Mouse (Mus musculus) left cerebral cortex, adult 18-20 months (tissue): ENCODE data around the gene Lgals9. TPM values are rescaled to one million over a fixed set of nuclear protein-coding genes. Genes with fewer than 3 reads are reported as not detected.

Experiments
- DNase-seq, 2 experiments: peaks; one replicate each; pipeline ENCODE4 v3.0.0; 2021 to 2022; ENCODE audit warnings: low spot score in 2 of 2, mixed read lengths in 1 of 2
- long read RNA-seq, 2 experiments: library from polyadenylated mRNA; stranded (forward); transcript quantifications; one replicate each; pipeline ENCODE4 v2.0.0; 2021
- total RNA-seq, 2 experiments: library from RNA; stranded (reverse); gene quantifications; 2 replicates each; pipeline ENCODE4 v1.2.3; 2021

Lgals9 gene
- total RNA-seq: 1 to 10 TPM; 4.6 to 5.1 TPM
- long read RNA-seq, experiment 1, partial matches to known transcripts: 1 of 5 reads
- long read RNA-seq, experiment 1, other reads (novel, unspliced or antisense): 1 of 5 reads
- long read RNA-seq, experiment 2, transcript Lgals9-202 (10 exons, 1,520 nt): major isoform, 5 of 6 reads
- long read RNA-seq, experiment 2, partial matches to known transcripts: 0 of 6 reads
- long read RNA-seq, experiment 2, other reads (novel, unspliced or antisense): 1 of 6 reads

DNA sequence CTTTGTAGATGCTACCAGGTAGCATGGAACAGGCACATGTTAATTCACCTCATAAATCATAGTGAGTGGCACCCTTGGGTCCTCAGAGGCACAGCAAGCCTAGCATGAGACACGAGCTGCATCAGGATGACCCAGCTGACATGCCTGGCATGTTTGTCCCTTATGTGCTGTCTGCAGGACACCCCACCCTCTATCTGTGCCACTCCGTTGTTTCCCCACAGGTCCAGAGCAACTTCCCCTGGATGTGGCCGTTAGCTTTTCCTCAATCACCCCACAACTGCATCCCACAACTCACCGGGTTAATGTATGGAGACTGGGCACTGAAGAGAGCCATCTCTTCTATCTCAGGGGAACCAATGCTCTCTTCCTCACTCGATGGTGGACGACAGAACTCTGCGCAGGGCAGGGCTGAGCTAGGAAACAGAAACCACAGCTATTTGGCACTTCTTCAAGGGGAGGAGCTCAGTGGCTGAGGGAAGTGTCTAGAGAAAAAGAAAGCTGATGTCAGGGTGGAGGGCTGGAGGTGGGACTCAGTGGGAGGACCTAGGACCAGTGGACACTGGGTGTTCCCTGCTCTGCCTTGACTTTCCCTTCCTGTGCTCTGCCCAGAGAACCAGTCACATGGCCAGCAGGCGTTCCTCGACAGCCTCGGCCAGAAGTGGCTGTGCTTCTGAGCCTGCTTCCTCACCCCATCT lies at the start of gene Lgals9:
Lgals9 (minus strand) TSS at position 464 of the 695 bp plus-strand sequence.
- DNase-seq: no peak

DNA sequence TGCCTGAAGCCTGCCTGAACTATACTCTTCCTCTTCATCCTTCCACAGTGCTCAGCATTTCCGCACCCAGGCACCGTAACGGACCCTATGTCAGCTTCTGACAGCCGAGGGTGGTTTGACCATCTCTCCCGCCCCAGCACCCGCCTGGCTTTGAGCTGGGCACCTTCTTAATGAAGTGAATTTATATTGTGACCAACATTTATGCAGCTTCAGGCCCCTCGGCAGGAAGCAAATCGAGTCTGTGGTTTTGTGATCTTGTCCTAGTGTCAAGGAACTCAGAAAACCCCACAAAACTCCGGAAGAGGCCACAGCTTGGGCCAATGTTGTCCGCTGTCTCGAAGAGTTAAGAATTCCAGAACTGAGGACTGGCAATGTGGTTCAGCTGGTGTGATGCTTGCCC lies 48.9 kb upstream of the Lgals9 start:
- DNase-seq: no peak

DNA sequence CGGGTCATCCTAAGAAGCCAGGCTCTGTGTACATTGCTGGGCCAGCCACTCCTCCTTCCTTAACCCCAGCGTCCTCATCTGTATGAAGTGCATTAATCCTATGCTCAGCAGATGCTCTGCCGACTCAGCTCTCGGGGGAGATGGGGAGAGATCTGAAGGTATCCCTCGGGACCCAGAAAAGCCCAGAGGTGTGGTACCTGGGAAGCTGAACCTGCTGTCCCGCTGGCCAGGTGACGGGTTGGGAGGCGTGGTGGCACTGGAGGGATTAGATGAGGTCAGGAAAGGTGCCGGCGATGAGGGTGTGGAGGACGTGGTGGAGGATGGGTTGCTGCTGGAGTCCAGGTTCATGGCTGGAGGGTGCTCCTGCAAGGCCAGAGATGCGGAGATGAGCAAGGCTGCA lies 48.3 kb upstream of the Lgals9 start:
- no peak for DNase-seq

DNA sequence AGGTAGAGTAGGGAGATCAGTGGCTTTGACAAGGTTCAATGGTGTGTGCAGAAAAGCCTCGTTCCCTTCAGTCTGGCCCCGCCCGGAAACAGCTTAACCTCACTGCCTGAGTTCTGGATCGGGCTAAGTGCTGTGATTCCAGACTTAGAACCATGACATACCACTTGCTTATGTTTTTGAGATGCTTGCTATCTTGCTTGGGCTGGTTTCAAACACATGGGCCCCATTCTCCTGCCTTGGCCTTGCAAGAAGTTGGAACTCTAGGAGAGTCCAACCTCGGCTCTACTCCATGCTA lies 46.7 kb upstream of the Lgals9 start:
- no peak for DNase-seq

DNA sequence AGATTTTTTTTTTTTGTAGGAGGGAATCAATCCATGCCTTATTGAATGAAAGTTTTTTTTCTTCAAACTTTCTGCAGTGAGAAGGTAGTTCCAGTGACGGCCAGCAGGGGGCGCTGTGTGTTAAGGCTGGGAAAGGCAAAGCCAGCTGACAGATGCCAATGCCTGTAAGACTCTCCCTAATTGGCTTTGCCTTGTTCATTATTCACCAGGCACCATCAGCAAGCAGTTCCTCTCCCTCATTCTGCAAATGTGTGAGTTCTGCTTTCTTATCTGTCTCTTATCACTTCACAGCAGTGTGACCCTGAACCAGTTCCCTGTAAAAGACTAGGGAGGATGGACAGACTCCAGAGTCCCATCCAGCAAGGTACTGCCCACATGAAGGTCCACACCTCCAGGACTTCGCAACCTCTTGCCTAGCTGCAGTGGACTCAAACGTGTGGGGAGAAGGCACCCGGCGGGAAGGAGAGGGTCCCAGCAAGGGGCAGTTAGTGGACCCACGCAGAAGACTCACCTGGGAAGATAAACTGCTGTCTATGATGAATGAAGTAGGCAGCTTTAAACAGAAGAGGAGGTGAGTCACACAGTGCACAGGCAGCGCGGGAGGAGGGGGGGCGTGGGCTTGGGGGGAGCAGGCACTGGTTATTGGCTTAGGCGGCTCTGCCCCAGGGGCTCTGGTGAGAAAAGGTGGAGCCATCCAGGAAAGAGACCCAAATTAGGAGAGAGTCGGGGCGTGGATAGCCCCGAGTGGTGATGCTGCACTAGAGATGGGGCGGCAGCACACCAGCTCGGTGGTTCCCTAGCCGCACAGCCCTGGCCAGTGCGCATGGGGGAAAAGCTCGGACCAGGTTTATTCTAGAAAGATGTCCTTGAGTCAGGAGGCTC lies 46.1 kb upstream of the Lgals9 start:
- DNase-seq: peak; percentile 76 to 94

DNA sequence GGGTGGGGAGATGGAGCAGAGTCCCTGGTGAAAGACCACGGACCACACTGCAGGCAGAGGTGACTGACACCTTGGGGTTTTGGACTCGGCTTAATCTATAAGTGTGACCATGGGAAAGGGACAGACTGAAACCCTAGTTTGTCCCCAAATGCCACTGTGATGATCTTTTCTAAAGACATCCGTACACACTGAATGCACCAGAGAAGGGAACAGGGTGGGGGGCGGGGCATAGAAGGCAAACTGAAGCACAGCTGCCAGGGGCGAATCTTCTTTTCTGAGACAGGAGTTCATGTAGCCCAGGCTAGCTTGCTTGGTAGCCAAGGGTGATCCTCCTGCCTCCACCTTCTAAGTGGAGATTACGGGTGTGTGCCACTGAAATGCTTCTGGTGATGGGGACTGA lies 39.0 kb upstream of the Lgals9 start:
- DNase-seq: no peak

DNA sequence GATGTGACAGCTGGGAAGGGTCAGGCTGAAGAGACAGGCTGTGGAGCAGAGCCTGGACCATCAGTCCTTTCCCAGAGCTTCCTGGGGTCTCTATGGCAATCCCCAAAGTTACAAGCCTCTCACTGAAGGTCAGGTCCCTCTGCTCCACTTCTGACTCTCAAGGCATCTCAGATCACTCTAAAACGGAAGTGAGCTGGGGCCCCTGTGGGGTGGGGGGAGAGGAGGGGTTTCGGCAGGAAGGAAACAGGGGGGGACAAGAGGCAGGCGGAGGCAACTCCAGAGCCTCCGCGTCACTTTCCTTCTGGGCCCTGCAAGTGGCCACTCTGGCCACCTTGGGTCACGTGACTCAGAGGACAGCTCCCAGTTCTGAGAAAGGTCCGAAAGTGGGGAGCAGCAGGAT lies 38.6 kb upstream of the Lgals9 start:
- no peak for DNase-seq

DNA sequence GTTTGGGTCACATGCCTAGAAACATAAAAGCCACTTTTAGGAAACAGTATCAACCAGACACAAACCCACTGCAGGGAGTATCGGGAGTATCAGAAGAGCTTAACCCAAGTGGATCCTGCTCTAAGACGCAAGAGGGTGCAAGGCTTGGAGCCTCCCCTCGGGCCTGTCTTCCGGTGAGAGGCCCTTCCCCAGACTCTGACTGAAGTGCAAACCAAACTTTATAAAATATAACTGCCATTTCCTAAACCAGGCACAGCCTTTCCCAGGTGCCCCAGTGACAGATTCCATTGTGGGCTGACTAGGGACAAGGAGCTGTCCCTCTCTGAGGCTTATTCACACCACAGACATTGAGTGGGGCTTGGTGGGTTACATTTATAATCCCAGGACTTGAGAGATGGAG lies 38.1 kb upstream of the Lgals9 start:
- no peak for DNase-seq

DNA sequence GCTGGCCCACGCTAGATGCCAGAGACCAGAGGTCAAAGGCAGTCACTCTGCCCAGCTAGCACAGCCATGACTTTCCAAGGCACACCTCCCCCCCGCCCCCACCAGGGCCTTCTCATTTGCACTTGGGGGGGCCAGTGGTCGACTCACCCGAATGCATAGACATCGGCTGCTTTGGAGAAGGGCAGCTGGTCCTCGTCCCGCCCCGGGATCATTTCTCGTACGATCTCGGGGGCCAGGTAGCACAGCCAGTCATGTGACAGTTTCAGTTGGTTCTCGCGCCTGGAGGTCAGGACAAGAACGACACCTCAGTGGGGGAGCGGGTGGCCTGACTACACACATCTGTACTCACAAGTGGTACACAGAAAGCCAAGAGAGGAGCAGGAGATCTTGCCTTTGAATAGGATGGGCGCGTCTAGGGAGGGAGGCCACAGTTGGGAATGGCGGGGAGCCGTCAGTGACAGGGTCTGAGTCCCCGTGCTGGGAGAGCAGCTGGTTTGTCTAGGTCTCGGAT lies 35.8 kb upstream of the Lgals9 start:
- no peak for DNase-seq

DNA sequence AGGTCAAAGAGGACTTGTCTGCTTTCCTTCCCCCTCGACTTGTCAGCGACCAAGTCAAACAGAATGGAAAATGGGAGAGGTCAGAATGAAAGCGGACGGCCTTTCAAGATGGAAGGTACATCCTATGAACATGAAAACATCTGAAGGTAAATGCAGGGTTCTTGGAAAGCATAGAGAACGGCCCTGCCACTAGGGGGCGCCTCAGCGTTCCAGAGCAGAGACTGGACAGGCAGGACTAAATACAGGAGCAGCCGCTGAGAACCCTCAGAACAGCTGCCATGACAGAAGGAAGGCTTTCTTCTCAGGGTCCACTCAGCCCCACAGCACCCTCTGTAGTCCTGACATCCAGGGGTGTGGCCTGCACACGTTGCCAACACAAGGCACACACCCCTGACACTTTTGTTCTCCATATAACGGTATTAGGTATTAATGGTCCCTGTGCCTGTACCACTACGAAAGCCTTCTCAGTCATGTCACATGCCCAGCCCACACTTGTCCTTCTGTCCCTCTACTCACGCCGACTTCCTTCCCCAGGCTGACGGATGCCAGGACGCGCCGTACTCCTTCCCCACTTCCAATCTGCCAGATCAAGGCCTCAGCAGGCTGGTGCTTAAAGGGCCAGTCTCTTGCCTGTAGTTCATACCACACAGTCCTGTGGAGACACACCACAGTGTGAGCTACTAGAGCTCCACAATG lies 35.2 kb upstream of the Lgals9 start:
- peak; percentile 28 to 54 for DNase-seq

DNA sequence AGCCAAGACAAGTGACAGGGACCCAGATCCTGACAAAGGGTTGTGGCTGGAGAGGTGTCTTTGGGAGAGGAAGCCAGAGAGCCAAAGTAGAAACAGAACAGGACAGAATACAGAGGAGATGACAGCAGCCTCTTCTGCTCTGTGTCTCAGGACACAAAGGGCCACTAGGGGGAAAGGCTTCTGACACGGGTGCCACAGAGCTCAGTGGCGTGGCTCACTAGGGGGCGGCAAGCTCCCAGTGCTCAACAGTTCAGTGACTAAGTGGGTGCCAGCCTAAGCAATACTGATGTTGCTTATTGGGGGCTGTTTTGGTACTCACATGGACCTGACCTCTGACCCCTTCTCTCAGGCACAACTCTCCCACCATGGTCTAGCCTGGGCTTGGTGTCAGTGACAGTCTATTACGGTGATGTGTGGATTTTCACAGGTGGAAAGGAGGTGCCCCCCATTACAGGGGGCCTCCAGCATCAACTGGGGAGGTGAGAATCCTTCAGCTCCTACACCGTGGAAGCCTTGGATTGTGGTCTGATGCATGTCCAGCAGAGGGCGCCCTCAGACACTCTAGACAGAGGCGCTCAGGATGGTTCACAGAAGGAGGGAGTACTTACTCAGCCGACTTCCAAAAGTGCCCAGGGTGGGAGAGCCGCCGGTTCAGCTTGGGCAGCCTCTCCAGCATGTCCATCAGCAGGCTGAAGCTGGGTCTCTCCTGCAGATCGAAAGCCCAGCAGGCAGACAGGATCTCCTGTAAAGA lies 34.4 kb upstream of the Lgals9 start:
- peak; percentile 69 to 82 for DNase-seq

DNA sequence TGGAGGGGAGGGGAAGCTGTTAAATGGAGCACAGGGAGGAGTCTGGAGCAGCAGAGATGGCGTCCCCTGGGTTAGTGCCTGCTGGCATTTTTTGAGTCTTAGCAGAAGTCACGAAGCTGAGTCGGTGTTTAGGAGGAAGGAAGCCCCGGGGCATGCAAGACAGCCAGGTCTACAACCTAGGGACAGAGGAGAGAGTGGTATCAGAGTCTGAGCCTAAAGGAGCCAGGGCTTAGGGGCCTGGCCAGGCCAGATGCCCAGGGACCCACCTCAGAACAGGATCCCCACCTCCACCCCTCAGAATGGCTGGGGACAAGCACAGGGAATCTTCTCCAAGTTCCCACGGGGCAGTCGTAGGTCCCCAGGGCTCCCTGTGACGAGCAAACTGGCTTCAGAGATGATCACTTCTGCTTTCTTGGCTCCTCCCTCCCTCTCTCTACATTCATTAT lies 32.4 kb upstream of the Lgals9 start:
- no peak for DNase-seq

DNA sequence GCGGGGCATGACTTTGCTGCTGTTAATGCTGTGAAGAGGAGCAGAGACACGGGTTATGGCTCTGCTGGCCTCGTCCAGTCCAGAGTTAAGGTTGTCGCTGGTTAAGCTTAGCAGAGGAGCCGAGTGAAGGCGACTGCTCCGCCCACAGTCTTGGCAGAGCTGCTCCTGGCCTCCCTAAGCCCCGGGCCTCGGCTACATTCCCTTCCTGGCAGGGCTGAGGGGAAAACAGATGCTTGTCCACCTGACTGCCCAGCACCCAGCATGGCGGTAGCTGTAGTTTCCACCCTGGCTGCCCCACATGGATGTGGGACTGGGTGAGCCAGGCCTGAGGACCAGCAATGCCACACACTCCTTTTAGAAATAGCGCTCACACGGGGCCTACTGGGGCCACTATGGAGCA lies 31.5 kb upstream of the Lgals9 start:
- no peak for DNase-seq

DNA sequence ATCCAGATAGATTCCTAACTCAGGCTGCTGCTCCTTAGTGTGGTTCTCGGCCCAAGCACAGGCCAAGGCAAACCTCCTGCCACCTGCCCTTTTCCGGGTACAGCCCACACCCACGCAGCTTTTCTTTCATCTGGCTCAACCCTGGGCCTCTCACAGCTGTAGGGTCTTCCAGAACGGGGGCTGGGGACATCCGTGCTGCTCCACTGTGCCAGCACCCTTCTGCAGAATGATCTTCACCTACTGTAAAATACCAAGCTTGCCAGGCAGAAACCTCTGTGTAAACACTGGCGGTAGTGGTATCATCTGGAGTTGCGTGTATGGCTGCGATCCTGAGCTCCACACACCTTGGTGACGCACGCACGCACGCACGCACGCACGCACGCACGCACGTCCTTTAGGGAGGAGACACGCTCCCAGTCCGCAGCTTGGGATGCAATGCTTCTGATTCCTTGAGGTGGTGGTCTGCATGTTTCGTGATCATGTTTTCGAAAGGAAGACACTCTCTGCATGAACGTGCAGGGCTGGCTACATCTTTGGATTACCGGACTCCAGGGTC lies 31.0 kb upstream of the Lgals9 start:
- DNase-seq: no peak

DNA sequence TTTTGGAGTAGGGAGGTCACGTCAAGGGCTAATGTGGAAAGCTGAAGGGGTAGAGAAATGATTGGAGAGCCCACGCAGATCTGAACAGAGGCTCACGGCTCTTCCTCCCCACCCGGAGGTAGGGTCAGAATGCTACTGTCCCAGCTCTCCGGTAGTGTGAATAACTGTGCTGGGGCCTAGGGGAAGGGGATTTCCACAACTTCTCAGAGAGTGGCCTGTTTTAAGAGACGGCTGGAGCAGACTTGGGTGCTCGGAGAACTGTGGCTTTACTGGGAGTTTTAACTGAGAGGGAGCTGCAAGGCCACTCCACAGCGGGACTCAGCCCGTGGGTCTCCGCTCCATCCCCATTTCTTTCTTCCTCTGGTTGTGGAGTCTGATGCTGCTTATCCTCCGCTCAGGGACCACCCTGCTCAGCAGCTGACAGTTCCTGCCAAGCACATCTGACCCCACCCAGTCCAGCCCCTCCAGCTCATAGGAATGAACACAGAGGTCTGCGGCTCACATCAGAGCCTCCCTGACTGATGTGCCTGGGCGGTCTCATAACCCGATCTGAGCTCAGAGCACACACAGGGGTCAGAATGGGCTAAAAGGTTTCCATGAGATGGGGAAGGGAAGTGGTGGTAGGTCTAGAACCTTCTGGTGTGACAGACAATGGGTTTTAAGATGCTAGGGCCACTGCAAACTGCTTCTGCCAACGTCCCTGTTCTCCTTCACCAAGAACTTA lies 30.0 kb upstream of the Lgals9 start:
- DNase-seq: no peak

DNA sequence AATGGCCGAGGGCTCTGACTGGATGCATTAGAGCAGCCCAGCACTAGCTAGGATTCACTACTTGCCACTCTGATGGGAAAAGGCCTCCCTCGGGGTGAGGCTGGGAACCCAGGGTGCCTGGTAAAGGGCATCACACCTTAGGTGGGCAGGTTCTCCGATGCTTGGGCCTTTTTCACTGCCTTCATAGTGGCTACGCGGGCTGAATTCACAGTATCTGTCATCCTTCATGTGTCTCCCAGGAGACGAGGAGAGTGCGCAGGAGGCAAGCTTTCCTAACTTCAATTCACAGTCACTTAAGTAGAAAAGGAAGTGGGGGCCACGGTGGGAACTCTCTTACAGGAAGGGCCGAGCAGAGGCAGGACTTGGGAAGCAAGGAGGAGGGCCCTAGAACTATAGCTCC lies 29.1 kb upstream of the Lgals9 start:
- DNase-seq: no peak

DNA sequence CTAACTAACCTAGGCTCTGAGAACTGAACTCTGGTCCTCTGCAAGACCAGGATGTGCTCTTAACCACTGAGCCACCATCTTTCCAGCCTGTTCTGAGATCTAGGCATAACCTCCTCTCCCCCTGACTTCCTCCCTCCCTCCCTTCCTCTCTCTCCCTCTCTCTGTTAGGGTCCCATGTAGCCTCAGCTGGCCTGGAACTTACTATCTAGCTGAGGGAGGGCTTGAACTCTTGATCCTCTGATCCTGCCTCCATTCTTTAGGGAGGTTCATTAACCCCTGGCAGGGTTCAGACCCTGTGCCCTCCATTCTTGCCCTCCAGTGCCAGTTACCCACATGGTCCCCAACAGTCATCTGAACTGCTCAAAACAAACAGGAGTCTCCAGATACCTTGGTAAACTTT lies 28.3 kb upstream of the Lgals9 start:
- no peak for DNase-seq

DNA sequence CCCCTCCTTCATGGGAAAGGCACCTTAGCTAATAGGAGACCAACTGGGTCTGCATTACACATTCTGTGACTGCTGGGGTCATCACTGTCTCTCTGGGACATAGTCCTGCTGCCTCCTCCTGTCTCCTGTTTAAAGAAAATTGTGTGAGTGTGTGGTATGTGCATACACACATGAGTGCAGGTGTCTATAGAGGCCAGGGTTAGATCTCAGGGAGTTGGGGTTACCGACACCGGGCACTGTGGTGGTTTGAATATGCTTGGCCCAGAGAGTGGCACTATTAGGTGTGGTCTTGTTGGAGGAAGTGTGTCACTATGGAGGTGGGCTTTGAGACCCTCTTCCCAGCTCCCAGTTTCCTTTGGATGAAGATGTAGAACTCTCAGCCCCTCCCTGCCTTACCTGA lies 27.8 kb upstream of the Lgals9 start:
- no peak for DNase-seq

DNA sequence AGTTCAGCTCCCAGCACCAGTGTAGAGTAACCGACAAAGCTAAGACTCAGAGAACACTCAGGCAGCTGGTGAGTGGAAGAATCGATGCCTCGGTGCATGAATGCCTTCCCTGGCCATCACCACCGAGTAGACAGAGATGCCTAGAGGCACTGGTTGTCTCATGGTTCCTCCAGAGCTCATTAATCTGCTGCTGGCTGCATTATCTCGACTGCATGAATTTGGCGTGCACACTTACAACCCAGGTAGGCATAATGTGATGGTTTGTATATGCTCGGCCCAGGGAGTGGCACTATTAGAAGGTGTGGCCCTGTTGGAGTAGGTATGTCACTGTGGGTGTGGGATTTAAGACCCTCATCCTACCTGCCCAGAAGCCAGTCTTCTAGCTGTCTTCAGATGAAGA lies 24.1 kb upstream of the Lgals9 start:
- no peak for DNase-seq
